16 mouse cellular contexts compared by ENCODE assay signal in genomic region chr11:97221611-97222010, GRCm38 (mm10).
"Had no signal": no experiment of that assay in that cellular context is flagged by ENCODE, and none has a peak within 500 bp of the region (broad histone marks: within the 10 kb centered on the region; RNA-seq: fewer than 3 reads in every experiment).

No protein-coding gene starts in this region.

- H3K4me2 ChIP-seq: neural tube, embryonic 12.5 days; neural tube, embryonic 13.5 days; neural tube, embryonic 15.5 days; stomach, embryonic 15.5 days had no signal

- DNase-seq: retina, postnatal 1 day; right cerebral cortex, adult 18-20 months; right cerebral cortex, postnatal 14 days; right cerebral cortex, postnatal 4 days; spleen, adult 18-20 months; thymus, adult 18-20 months; thymus, adult 2 months; thymus, postnatal 14 days; thymus, postnatal 25 days; thymus, postnatal 36 days; thymus, postnatal 4 days had no signal

- H3K9me3 ChIP-seq: neural tube, embryonic 12.5 days; neural tube, embryonic 13.5 days; neural tube, embryonic 15.5 days; stomach, embryonic 15.5 days had no signal

- H3K4me1 ChIP-seq: neural tube, embryonic 12.5 days; neural tube, embryonic 13.5 days; neural tube, embryonic 15.5 days; stomach, embryonic 15.5 days had no signal

- H3K27ac ChIP-seq: neural tube, embryonic 12.5 days; neural tube, embryonic 13.5 days; neural tube, embryonic 15.5 days; stomach, embryonic 15.5 days; stomach, postnatal 0 days had no signal

- H3K9ac ChIP-seq: neural tube, embryonic 12.5 days; neural tube, embryonic 13.5 days; neural tube, embryonic 15.5 days; stomach, embryonic 15.5 days had no signal

- H3K4me3 ChIP-seq: neural tube, embryonic 12.5 days; neural tube, embryonic 13.5 days; neural tube, embryonic 15.5 days; stomach, embryonic 15.5 days had no signal

- H3K27me3 ChIP-seq: neural tube, embryonic 12.5 days; neural tube, embryonic 13.5 days; neural tube, embryonic 15.5 days; stomach, embryonic 15.5 days had no signal
